Mouse (Mus musculus) heart, adult 2 months (tissue): ENCODE measurements around the gene Sorbs2.

ENCODE experiments used
- CTCF ChIP-seq: fragments of 200-600 bp; IDR thresholded peaks from 2 replicates; pipeline ENCODE4 v1.8.1; 2022; ENCODE audit warnings: antibody characterized with exemption, mild to moderate bottlenecking, moderate library complexity
- EP300 ChIP-seq: fragments of 200-500 bp; IDR thresholded peaks from 2 replicates; pipeline ENCODE4 v1.6.1; 2011; ENCODE audit warnings: low read depth, low read length, control low read depth; ENCODE audit not compliant: insufficient read depth

DNA sequence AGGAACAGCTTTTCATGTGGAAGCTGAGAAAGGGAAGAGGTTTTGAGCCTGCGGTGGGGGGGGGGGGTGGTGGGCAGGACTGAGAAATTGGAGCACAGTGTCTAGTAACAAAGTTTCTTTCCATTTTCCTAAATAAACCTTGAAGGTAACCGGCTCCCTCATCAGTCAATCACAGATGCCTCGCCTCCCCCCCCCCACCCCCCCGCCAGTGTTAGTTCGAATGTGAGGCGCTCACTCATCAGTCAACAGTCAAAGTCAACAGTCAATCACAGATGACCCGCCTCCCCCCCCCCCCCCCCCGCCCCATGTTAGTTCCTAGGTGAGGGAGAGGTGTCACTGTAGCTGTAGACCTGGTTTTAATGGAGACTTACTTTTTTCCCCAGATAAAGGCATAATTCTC, 123.4 kb downstream of the Sorbs2 start:
- no peak for TF ChIP-seq EP300
- TF ChIP-seq CTCF, result no peak
